Mouse (Mus musculus): ENCODE measurements around the gene Satl1.

The Satl1 gene

DNA sequence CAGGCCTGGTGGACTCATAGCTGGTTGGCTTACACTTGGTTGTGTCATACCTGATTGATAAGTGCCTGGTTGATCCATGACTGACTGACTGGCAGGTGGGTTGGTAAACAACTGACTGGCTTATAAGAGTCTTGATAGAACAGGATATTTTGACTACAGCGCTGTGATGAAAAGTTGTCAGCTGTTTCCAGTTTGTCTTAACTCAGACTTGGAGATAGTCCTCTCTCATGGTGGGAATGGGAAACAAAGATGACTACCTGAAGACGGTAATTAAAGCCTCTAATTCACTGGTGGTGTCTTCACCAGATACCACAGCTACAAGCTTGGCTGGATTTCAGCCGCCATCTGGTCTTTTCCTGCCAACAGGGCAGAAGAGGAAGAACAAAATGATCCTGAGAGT is at the start of gene Satl1:
TSS of gene Satl1 (minus strand) at position 101 of the 400 bp plus-strand sequence.
- no peak for DNase-seq (ENCODE audit: low spot score in 2 of 2)

DNA sequence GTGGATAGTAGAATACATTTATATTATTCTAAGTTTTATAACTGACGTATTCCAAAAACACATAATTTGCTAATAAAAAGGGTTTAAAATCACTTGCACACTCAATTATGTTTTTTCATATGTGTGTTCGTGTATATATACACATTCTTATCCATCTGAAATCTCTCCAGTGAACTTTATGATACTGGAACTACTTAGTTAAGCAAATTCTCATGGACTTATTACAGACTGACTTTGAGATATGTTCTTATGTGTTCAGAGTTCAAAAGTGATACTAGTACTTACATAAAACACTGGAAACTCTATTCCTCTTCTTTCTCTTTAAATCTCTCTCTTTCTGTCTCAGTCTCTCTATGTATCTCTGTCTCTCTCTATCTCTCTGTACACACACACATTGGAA is 31.5 kb upstream of the Satl1 start:
- DNase-seq (ENCODE audit: low spot score in 2 of 2), result no peak

DNA sequence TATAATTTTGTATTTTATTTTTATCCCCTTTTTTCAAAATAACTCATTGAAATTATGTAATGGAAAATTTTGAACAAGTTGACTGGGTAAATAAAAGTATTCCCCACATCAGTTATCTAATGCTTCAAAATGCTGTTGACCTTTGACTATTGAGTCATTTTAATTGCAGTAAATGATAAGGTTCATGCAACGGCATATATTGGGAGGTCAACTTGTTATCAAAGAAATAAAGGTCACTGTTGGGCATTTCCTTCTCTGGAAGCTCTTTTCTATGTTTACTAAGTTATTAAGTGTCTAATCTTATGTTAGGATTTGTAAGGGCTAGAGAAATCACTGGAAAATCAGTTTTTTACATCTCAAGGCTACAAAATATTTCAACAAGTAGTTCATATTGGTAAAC is 31.0 kb upstream of the Satl1 start:
- no peak for DNase-seq (ENCODE audit: low spot score in 2 of 2)

DNA sequence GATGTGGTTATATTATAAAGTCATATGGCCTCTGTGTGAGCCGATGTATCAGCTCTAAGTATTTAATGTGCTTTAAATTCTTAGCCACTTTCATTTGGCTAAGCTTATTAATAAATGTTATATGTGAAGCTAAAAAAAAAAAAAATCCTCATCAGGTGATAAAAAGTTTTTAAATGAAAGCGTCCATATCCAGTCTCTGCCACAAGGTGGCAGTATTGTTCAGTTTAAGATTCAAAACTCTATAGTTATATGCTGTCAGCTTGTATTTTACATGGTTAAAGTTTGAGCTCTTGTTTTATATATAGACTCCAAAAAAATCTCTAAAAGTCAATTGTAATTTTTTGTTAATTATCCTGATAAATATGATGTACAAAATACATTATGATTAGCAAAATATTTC is 16.4 kb upstream of the Satl1 start:
- peak; percentile 7 to 29 for DNase-seq (ENCODE audit: low spot score in 2 of 2)

DNA sequence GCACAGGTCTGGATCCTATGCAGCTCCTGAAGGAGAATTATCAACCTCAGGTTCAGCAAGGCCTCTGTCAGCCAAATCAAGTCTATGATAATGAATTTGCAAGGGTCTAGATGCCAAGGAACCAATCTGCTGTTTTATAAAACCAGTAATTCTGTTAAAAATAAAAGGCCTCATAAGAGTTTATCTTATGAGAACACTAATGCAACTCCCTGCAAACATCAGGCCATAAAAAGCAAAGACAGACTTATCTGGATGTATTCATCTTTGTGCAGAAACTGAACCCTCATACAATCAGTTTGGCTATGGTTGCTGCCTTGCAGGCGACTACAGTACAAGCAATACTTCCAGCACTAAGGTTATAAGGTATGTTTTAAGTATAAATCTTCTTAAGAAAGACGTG is 5.7 kb upstream of the Satl1 start:
- DNase-seq (ENCODE audit: low spot score in 2 of 2), result no peak

DNA sequence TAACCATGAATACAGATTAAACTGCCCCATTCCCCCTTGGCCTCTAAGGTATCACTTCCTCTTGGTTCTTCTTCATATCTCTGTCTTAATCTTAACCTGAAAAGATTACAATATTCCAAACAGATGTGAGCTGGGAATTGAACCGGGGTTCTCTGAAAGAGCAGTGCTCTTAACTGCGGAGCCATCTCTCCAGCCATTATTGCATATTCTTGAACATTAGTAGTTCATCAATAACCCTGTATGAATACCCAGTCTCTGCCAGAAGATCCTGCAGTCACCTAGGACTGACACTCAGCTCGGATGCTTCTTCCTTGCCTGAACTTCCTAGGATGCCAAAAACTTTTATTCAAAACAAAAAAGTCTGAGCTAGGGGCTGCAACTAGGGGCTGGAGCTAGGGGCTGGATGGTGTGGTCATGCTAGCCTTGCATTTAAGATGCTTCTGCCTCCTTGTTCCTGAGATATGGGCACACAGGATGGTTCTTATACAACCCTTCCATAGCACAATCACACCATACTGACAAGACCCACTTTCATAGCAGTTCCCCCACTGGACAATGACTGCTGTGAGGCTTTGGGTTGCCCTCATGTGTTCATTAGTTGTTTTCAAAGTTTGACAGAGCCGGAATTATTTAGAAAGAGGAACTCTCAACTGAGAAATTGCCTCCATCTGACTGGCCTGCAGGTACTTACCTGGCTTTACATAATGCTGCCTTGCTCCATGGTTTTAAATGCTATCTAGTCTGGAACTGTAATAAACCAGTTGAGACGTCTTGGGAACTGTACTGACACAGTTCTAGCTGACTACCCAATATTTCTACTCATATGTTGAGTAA is 35.8 kb downstream of the Satl1 start:
- DNase-seq (ENCODE audit: low spot score in 2 of 2), result peak; percentile 3 to 12

DNA sequence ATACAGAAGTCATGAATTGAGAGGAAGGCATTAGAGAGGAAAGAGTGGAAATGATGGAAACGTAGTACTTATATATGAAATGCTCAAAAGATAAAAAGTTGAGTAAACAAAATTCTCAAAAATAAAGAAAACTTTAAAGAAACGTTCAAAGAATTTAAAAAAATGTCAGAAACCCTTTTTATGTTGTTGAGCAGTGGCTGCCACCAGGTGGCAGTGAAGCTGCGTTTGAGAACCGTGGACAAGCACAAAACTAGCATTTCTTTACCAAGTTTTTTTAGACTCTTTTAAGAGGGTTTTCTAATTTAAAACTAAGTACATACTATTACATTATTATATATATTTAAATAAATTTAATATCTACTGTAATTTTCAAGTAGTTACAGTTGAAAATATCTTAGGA is 38.2 kb downstream of the Satl1 start:
- DNase-seq (ENCODE audit: low spot score in 2 of 2), result peak; percentile 6 to 7

DNA sequence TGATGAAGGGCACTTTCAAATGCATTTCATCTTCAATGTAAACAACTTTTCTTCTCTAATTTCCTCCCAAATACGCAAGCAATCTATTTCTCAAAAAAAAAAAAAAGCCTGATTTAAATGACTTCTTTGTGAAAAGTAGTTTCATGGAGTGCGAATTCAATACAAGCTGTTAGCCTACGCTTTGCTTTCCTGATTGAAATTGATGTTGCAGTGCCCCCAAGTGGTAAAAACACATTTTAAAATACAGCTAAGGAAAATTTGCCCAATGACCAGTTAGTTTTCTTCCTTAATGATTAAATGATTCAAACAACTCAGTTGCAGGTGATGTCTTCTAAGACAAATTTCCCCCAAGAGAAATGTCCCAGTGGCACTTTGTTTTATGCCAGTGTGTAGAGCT is 58.2 kb downstream of the Satl1 start:
- peak in 1 of 2 experiments; percentile 38 for DNase-seq (ENCODE audit: low spot score in 2 of 2)

DNA sequence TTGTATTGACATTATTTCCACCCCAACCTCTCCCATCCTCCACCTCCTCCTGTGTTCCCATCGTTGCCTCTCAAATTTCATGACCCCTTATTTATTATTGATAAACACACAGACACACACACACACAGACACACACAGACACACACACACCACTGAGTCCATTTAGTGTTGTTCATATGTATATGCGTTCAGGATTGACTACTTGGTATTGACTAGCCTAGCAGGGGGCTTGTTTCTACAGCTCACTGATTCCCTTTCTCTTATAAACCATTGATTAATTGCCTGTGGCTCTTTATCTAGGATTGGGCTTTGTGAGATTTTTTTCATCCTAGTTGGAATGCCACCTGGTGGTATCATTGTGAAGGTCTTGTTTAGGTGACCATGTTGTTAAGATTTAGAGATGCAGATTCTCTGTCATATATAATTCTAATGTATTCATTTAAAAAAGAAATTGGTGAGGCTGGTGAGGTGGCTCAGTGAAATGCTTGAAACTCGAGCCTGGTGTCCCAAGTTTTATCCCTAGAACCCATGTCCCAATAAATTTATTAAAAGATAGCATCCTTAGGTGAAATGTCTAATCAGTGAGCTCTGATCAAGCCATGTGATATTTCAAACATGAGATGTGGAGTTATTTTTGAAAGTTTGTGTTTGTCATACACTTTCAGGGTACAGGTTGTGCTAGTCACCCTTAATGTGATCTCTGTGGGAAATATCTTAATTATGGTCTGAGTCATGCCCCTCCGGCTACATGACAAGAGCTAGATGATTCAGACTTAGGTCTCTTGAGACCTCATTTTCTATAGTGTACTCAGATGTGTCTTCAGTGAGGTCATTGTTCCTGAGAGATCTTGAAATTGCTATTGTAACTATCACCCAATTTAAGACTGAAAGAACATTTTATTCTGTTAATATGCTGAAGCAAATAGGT is 58.8 kb downstream of the Satl1 start:
- DNase-seq (ENCODE audit: low spot score in 2 of 2), result no peak

DNA sequence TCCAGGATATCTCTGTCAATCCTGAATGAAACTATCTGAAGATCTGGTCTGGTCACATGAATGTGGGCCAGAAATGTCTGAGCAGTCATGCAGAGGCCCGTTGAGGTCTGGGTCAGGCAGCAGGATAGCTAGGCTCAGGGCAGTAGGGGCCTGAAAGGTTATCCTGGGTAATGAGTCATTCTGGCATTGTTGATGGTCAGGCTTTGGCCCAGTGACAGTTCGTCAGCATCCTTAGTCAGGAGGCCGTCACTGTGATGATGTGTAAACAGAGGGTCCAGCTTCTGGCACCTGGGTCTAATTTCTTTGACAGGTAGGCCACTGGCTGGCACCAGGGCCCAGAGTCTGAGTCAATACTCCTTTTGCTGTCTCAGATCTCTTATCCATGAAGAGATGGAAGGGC is 67.1 kb downstream of the Satl1 start:
- DNase-seq (ENCODE audit: low spot score in 2 of 2), result no peak
